Mouse (Mus musculus) stomach, embryonic 14.5 days (tissue): Measurements from ENCODE around the gene Atf5. TPM values are rescaled to one million over a fixed set of nuclear protein-coding genes. Genes with fewer than 3 reads are reported as not detected.
A peak's percentile ranks its signal among the peaks of the same experiment; 100 is the strongest.

Source experiments
- ATAC-seq: fragments of 200-750 bp; cut with Nextera tagmentation; 2 replicates; pipeline ENCODE4 v1.8.0; 2017; ENCODE audit warnings: low read depth, moderate TSS enrichment; ENCODE audit not compliant: insufficient number of reproducible peaks, insufficient read depth, low FRiP score
- H3K27ac ChIP-seq: fragments of 300-500 bp; sonication (generic); 2 replicates; pipeline ENCODE4 v1.5.1; 2014; ENCODE audit warnings: mild to moderate bottlenecking, low read length, moderate library complexity, mixed read lengths
- H3K27me3 ChIP-seq: fragments of 300-500 bp; sonication (generic); 2 replicates; pipeline ENCODE4 v1.6.1; 2014; ENCODE audit warnings: low read length, control low read depth, mixed read lengths; ENCODE audit not compliant: control insufficient read depth, insufficient read depth
- H3K36me3 ChIP-seq: fragments of 300-500 bp; sonication (generic); 2 replicates; pipeline ENCODE4 v1.6.1; 2014; ENCODE audit warnings: mild to moderate bottlenecking, control low read depth, low read length, moderate library complexity, mixed read lengths; ENCODE audit not compliant: control insufficient read depth, insufficient read depth
- H3K4me1 ChIP-seq: fragments of 300-500 bp; sonication (generic); 2 replicates; pipeline ENCODE4 v1.6.1; 2014; ENCODE audit warnings: low read length, control low read depth, mixed read lengths; ENCODE audit not compliant: control insufficient read depth, insufficient read depth
- H3K4me2 ChIP-seq: fragments of 300-500 bp; sonication (generic); replicated peaks from 2 replicates; pipeline ENCODE4 v1.6.1; 2014; ENCODE audit warnings: low read depth, low read length, control low read depth
- H3K4me3 ChIP-seq: fragments of 300-500 bp; sonication (generic); 2 replicates; pipeline ENCODE4 v1.5.1; 2014; ENCODE audit warnings: low read depth, low read length, control low read depth
- H3K9ac ChIP-seq: fragments of 300-500 bp; sonication (generic); replicated peaks from 2 replicates; pipeline ENCODE4 v1.6.1; 2014; ENCODE audit warnings: low read depth, mild to moderate bottlenecking, control low read depth, low read length, moderate library complexity, mixed read lengths
- H3K9me3 ChIP-seq: fragments of 300-500 bp; sonication (generic); 2 replicates; pipeline ENCODE4 v1.6.1; 2016; ENCODE audit warnings: low read depth, low read length, control low read depth; ENCODE audit not compliant: control insufficient read depth
- WGBS: fragments of 180-500 bp; shearing (Covaris S2); extraction: QIAGEN DNeasy Blood & Tissue Kit; methylation state at CpG from one replicate; pipeline ENCODE4 v1.1.7; 2014; 5-methylcytosine and 5-hydroxymethylcytosine counted together
- polyA plus RNA-seq: library from polyadenylated mRNA; unstranded; fragments of >200 nt; fragmentation: Nextera tagmentation; extraction: Ambion mirVana; gene quantifications from 2 replicates; pipeline ENCODE4 v1.2.1, GENCODE M21; 2014

Gene Atf5
- polyA plus RNA-seq, 1 experiment from 2014 or later: 3.1 TPM

DNA sequence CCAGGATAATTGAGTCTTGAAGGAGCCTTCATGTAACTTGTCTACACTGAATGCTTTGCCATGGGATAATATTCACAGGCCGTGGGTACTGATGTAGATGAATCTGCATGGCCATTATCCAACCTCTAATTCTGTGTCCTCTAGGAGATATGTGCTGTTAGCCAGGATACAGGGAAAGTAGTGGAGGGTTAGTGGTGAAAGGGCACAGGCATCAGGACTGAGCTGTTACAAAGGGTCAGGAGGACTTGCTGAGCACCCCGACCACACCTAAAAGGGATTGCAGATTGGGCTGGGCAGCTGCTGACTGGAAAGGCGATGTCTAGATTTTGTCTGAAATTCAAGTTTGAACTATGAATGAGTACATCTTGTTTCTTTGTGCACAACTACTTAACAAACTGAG is 4.1 kb upstream of the Atf5 start:
- Histone ChIP-seq H3K27me3 (no peaks in the 10 kb centered on the region), H3K4me1 (peaks cover 41% of the 10 kb centered on the region), H3K4me2 (no peak overlapping the region), H3K4me3 (no peak overlapping the region), H3K36me3 (no peaks in the 10 kb centered on the region; the same call in 1 of the 2 replicates), H3K27ac (no peak overlapping the region), H3K9me3 (no peaks in the 10 kb centered on the region), H3K9ac (no peak overlapping the region)
- 72% methylated on average over 3 of the region's 3 CpGs for WGBS
- no peak for ATAC-seq

DNA sequence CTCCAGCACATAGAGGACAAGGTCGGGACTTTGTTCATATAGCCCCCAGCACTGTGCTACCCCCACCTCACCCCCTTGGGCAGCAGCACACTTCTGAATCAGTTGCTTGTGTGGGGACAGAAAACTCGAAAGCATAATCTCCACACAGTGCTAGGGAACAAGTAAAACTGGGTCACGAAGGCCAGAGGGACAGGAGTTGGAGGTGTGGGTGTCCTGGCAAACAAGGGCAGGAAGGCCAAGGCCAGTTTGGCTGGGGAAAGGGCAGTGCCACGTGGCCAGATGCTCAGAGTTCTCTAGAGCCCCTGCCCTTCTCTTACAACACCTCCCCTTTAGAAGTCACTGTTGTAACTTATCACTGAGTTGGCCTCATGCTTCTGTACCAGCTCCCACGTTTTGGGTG is 3.4 kb upstream of the Atf5 start:
- WGBS: 56% methylated on average over 5 of the region's 5 CpGs
- Histone ChIP-seq H3K4me1 (peaks cover 45% of the 10 kb centered on the region), H3K4me3 (no peak overlapping the region), H3K9me3 (no peaks in the 10 kb centered on the region), H3K27ac (no peak overlapping the region), H3K36me3 (no peaks in the 10 kb centered on the region; the same call in 1 of the 2 replicates), H3K27me3 (no peaks in the 10 kb centered on the region), H3K4me2 (no peak overlapping the region), H3K9ac (no peak overlapping the region)
- no peak for ATAC-seq

DNA sequence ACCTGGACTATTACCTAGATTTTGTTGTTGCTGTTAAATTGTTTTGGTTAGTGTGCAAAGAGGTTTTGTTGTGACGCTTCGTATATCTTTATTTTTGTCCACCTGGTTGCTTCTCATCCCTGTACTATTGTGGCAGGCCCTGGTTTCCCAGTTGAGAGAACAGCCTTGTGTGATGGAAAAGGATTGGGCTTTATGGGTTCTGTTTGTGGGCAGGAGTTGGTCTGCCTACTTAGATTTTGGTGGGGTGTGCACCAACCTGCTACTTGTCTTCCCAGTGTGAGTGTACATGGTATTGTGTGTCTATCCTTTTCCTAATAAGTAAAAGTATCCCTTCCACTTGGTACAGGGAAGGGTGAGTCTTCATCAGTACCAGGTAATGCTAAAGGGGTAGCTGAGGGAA is 2.9 kb upstream of the Atf5 start:
- peak overlapping the region; percentile 88 for H3K4me2 ChIP-seq
- H3K9ac ChIP-seq: 0 out of 2 replicates have a peak overlapping the region, but pooled peaks have one; percentile 18
- peaks cover 47% of the 10 kb centered on the region for H3K4me1 ChIP-seq
- no peaks in the 10 kb centered on the region for H3K9me3 ChIP-seq
- ATAC-seq: no peak
- H3K27ac ChIP-seq: no peak overlapping the region
- H3K27me3 ChIP-seq: no peaks in the 10 kb centered on the region
- 83% methylated on average over 2 of the region's 2 CpGs for whole genome bisulfite sequencing
- peak overlapping the region; percentile 69; the same call in 1 of the 2 replicates for H3K4me3 ChIP-seq
- peaks cover under 1% of the 10 kb centered on the region; the same call in 1 of the 2 replicates for H3K36me3 ChIP-seq

DNA sequence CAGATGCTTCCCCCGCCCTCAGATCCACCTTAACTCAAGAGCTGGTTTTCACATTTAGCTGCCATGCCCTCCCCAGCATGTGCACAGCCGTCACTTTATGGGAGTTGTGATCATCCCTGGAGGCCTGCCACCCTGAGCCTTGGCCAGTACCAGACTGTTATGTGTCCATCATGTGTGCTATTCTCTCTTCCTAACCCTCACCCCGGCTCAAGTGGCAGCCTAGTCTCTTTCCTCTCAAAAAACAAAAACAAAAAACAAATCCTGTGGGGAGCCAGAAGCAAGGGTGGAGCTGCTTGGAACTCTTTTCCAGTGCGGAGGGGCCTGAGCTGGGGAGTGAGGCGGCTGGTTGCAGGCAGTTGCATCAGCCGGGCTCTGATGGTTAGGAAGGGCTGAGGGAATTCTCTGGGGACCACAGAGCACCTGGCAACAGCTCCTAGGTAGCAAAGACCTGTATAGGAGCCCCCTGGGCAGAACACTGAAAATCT is 2.3 kb upstream of the Atf5 start:
- Histone ChIP-seq H3K4me1 (peaks cover 41% of the 10 kb centered on the region), H3K36me3 (peaks cover 4% of the 10 kb centered on the region; the same call in 1 of the 2 replicates), H3K27me3 (no peaks in the 10 kb centered on the region), H3K9me3 (no peaks in the 10 kb centered on the region), H3K27ac (no peak overlapping the region), H3K9ac (0 out of 2 replicates have a peak overlapping the region, but pooled peaks have one; percentile 18), H3K4me2 (peak overlapping the region; percentile 88), H3K4me3 (peak overlapping the region; percentile 69)
- WGBS: 35% methylated on average over 6 of the region's 6 CpGs
- ATAC-seq: no peak

DNA sequence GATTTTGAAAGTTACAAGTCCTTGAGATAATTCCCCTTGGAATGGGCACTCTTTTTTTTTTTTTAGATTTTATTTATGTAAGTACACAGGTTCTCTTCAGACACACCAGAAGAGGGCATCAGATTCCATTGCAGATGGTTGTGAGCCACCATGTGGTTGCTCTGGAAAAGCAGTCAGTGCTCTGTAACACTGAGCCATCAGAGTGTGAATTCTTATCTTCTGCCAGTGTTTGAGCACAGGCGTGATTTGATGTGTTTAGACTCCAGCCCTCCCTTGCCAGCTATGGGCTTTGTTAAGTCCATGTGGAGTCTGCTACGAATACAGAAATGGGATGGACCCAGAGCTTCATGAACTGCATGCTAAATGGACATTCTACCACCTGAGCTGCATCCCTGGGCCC is 1.7 kb upstream of the Atf5 start:
- WGBS: 24% methylated on average over 2 of the region's 2 CpGs
- H3K9me3 ChIP-seq: no peaks in the 10 kb centered on the region
- peak overlapping the region; percentile 69 for H3K4me3 ChIP-seq
- H3K4me1 ChIP-seq: peaks cover 38% of the 10 kb centered on the region
- ATAC-seq: no peak
- H3K27ac ChIP-seq: no peak overlapping the region
- H3K9ac ChIP-seq: peak overlapping the region; percentile 90; the same call in 1 of the 2 replicates
- no peaks in the 10 kb centered on the region for H3K27me3 ChIP-seq
- peaks cover 4% of the 10 kb centered on the region; the same call in 1 of the 2 replicates for H3K36me3 ChIP-seq
- H3K4me2 ChIP-seq: peak overlapping the region; percentile 88

DNA sequence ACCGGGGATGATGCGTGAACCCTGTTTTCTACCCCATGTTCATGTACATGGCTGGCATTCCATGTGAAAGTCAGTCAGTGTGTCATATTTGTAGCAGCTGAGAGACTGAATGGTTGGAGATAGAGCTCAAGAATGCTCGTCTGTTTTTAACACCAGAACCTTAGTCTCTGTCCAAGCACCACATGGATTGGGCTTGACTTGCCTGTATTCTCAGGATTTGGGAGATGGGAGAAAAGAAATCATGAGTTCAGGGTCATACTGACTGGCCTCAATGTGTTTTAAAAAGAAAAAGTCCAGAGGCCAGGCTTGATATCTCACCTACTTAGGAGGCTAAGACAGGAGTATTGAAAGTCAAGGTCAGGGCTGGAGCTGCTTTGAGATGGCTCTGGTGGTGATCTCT is 983 bp upstream of the Atf5 start:
- Histone ChIP-seq H3K9ac (peak overlapping the region; percentile 90), H3K36me3 (peaks cover 4% of the 10 kb centered on the region; the same call in 1 of the 2 replicates), H3K4me2 (peak overlapping the region; percentile 88), H3K27me3 (no peaks in the 10 kb centered on the region), H3K27ac (peak overlapping the region; percentile 97; the same call in 1 of the 2 replicates), H3K4me1 (peaks cover 38% of the 10 kb centered on the region), H3K4me3 (peak overlapping the region; percentile 69), H3K9me3 (no peaks in the 10 kb centered on the region)
- no peak for ATAC-seq
- 18% methylated on average over 3 of the region's 3 CpGs for WGBS

DNA sequence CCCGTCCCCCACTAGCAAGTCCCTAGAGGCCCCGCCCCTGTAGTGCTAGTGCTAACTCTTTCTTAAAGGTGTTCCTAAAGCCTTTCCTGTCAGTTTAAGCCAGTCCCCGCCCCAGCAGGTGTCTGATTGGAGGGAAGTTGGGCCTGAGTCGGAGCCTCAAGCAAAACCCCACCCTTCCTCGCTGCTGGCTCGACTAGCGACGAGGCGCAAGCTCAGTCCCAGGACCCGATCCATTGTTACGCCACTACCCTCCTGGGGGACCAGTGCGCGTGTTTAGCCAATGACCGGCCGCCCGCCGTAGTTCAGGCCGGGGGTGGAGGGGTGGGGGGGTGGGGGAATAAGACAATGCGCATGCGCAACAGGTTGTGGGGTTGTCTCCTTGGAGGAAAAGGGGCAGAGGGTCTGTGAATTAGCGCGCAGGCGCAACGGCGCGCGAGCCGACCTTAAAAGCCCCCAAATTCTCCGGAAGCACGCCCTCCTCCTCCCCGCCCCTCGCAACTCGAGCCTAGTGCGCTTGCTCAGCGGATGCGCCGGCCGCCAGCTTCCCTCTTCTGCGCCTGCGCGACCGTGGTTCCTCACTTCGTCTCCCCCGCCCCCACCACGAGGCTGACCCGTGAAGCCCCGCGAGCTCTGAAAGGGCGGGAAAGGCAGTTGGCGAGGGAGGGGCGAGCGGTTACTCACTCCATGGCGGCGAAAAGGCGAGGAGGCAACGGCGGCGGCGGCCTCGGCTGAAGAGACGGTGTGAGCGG is 563 bp downstream of the Atf5 start, which contains the start of the genes Nup62 and Il4i1:
TSS of gene Nup62 (plus strand) at position 368 of the 749 bp plus-strand sequence.
TSS of gene Il4i1 (plus strand) at position 667 of the 749 bp plus-strand sequence.
- no peaks in the 10 kb centered on the region for H3K9me3 ChIP-seq
- ATAC-seq: peak; percentile 93
- H3K36me3 ChIP-seq: peaks cover 4% of the 10 kb centered on the region; the same call in 1 of the 2 replicates
- no peaks in the 10 kb centered on the region for H3K27me3 ChIP-seq
- H3K27ac ChIP-seq: peak within 1 kb of the TSS; percentile 97
- peak within 1 kb of the TSS; percentile 88 for H3K4me2 ChIP-seq
- under 1% methylated on average over 59 of the region's 62 CpGs for WGBS
- peak within 1 kb of the TSS; percentile 69 for H3K4me3 ChIP-seq
- H3K4me1 ChIP-seq: peaks cover 38% of the 10 kb centered on the region
- peak within 1 kb of the TSS; percentile 90 for H3K9ac ChIP-seq

DNA sequence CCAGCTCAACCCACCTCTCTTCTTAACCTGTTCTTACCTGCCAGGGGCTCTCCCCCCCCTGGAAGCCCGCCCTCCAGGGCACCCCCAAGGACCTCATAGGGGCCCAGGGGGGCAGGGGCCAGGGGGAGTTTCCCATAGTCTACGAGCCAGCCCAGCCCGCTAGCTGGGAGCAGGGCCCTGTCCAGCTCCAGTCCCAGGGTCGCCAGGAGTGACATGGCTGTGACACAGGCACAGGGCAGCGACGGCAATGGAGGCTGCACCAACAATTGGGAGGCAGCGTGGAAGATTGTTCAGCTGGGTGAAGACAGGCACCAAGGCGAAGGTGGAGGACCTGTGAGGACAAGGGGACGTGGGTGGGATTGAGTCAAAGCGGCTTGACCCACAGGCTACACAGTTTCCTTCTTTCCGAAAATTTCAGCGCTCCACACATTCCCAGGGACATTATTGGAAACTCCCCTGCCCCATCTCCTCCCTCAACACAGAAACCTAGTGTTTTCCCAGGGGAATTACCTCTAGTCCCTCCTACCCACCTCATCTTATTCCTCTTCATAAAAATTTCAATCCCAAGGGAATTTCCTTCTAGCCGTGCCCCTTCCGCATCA is 1.4 kb downstream of the Atf5 start:
- peak overlapping the region; percentile 88 for H3K4me2 ChIP-seq
- H3K36me3 ChIP-seq: peaks cover 4% of the 10 kb centered on the region; the same call in 1 of the 2 replicates
- peaks cover 36% of the 10 kb centered on the region for H3K4me1 ChIP-seq
- WGBS: 34% methylated on average over 14 of the region's 14 CpGs
- H3K27me3 ChIP-seq: no peaks in the 10 kb centered on the region
- ATAC-seq: no peak
- H3K27ac ChIP-seq: peak overlapping the region; percentile 97; the same call in 1 of the 2 replicates
- H3K9ac ChIP-seq: no peak overlapping the region
- H3K9me3 ChIP-seq: no peaks in the 10 kb centered on the region
- peak overlapping the region; percentile 69 for H3K4me3 ChIP-seq
